Mouse (Mus musculus) MEL (cell line): ENCODE measurements around the gene Cald1.

Source experiments
- CTCF ChIP-seq, 3 experiments: IDR thresholded peaks in 2 of 3; conservative IDR thresholded peaks in 1 of 3; 2 replicates each; pipeline ENCODE4 v1.5.1; 2011 to 2012; ENCODE audit warnings: low read length in 3 of 3, low read depth in 2 of 3, mild to moderate bottlenecking in 2 of 3, improper control_type of control experiment in 1 of 3, inconsistent platforms in 1 of 3, mixed read lengths in 1 of 3, moderate library complexity in 1 of 3; ENCODE audit not compliant: control insufficient read depth in 1 of 3, insufficient read depth in 1 of 3, poor library complexity in 1 of 3, severe bottlenecking in 1 of 3
- E2F4 ChIP-seq: IDR thresholded peaks from 2 replicates; pipeline ENCODE4 v1.6.1; 2011; ENCODE audit warnings: low read depth, low read length, improper control_type of control experiment, borderline replicate concordance
- EP300 ChIP-seq, 2 experiments: IDR thresholded peaks; 2 replicates each; pipeline ENCODE4 v1.6.1; 2011; ENCODE audit warnings: improper control_type of control experiment in 2 of 2, low read length in 2 of 2, low read depth in 1 of 2, mild to moderate bottlenecking in 1 of 2
- GATA1 ChIP-seq: IDR thresholded peaks from 2 replicates; pipeline ENCODE4 v1.6.1; 2011; ENCODE audit warnings: low read depth, low read length, improper control_type of control experiment
- MXI1 ChIP-seq: IDR thresholded peaks from 2 replicates; pipeline ENCODE4 v1.6.1; 2011; ENCODE audit warnings: mild to moderate bottlenecking, low read depth, low read length, improper control_type of control experiment
- POLR2AphosphoS5 ChIP-seq: IDR thresholded peaks from 2 replicates; pipeline ENCODE4 v1.6.1; 2012; ENCODE audit warnings: low read depth, borderline replicate concordance, mild to moderate bottlenecking, inconsistent platforms, low read length, moderate library complexity, mixed read lengths
- TAL1 ChIP-seq: IDR thresholded peaks from 2 replicates; pipeline ENCODE4 v1.6.1; 2012; ENCODE audit warnings: mild to moderate bottlenecking, inconsistent platforms, low read length, moderate library complexity, mixed read lengths
- TBP ChIP-seq: IDR thresholded peaks from 2 replicates; pipeline ENCODE4 v1.8.0; 2011; ENCODE audit warnings: low read depth, low read length, improper control_type of control experiment

GRCm38 (mm10) chr6:34691416-34691815 lies 93.1 kb downstream of the Cald1 start:
- TF ChIP-seq EP300 (IDR thresholded peaks at IDR 0.05; ENCODE audit: low read depth in 1 of 2, low read length in 2 of 2) (no peak), TBP (no peak), POLR2AphosphoS5 (no peak), CTCF (IDR thresholded peaks at IDR 0.05 in 2 of 3, conservative IDR thresholded peaks at IDR 0.05 in 1 of 3; ENCODE audit: control insufficient read depth in 1 of 3, insufficient read depth in 1 of 3, low read depth in 2 of 3, low read length in 3 of 3, poor library complexity in 1 of 3, severe bottlenecking in 1 of 3) (no peak), TAL1 (no peak), MXI1 (no peak), GATA1 (no peak), E2F4 (no peak)
